Mouse (Mus musculus) thymus, adult 2 months (tissue): ENCODE measurements at regions not wholly inside any gene's neighbourhood (a gene's known extent, or its start where the extent isn't known, plus 50 kb on each side); places are given as distances from the start of the nearest gene placed in this dataset.

Experiments used
- DNase-seq: peaks from one replicate; pipeline ENCODE4 v3.0.0; 2021
- H3K27ac ChIP-seq: fragments of 200-500 bp; 2 replicates; pipeline ENCODE4 v1.5.1; 2012; ENCODE audit warnings: low read length, control low read depth; ENCODE audit not compliant: control insufficient read depth, insufficient read depth
- H3K27me3 ChIP-seq: fragments of 200-500 bp; 2 replicates; pipeline ENCODE4 v1.6.1; 2012; ENCODE audit warnings: mild to moderate bottlenecking, low read length, moderate library complexity, mixed read lengths; ENCODE audit not compliant: control insufficient read depth, insufficient read depth
- H3K36me3 ChIP-seq: fragments of 200-500 bp; 2 replicates; pipeline ENCODE4 v1.6.1; 2012; ENCODE audit warnings: mild to moderate bottlenecking, low read length, moderate library complexity; ENCODE audit not compliant: control insufficient read depth, insufficient read depth
- H3K4me1 ChIP-seq: fragments of 200-500 bp; replicated peaks from 2 replicates; pipeline ENCODE4 v1.6.1; 2012; ENCODE audit warnings: low read length; ENCODE audit not compliant: control insufficient read depth, insufficient read depth
- H3K4me3 ChIP-seq: fragments of 200-500 bp; 2 replicates; pipeline ENCODE4 v1.5.1; 2012; ENCODE audit warnings: mild to moderate bottlenecking, low read length, control low read depth, moderate library complexity; ENCODE audit not compliant: control insufficient read depth, insufficient read depth
- CTCF ChIP-seq: fragments of 200-500 bp; IDR thresholded peaks from 2 replicates; pipeline ENCODE4 v1.5.1; 2012; ENCODE audit warnings: mild to moderate bottlenecking, control low read depth, low read length, moderate library complexity, borderline replicate concordance; ENCODE audit not compliant: control insufficient read depth, poor library complexity, insufficient read depth; ENCODE audit errors: extremely low read depth
- POLR2A ChIP-seq: fragments of 200-500 bp; IDR thresholded peaks from 2 replicates; pipeline ENCODE4 v1.6.1; 2012; ENCODE audit warnings: mild to moderate bottlenecking, low read length, control low read depth, moderate library complexity; ENCODE audit not compliant: control insufficient read depth, poor library complexity, insufficient read depth; ENCODE audit errors: extremely low read depth
- WGBS: fragments of 180-500 bp; shearing (Covaris S2); methylation state at CpG from one replicate; pipeline ENCODE4 v1.1.7; 2018; 5-methylcytosine and 5-hydroxymethylcytosine counted together

DNA sequence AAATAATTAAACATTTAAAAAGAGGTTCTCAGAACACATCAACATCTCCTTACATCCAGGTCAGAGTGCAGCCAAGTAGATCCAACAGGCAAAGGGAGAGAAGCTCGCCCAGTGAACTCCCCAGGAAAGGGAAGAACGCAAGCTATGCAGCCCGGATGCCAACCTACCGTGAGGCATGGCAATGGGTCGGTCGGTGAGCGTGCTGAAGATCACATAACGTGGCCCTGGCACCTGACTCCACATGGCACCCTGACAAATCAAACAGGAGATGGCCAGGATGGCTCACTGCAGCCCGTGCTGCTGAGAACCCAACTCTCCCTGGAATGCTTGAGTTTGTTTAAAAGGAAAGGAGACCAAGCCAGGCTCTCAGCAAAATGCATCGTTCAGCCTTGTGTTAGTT, 156.0 kb downstream of the Sox9 start:
- Histone ChIP-seq H3K4me1 (no peaks in the 10 kb centered on the region), H3K27me3 (no peaks in the 10 kb centered on the region), H3K36me3 (no peaks in the 10 kb centered on the region), H3K27ac (no peak overlapping the region), H3K4me3 (no peak overlapping the region)
- WGBS, result 97% methylated on average over 10 of the region's 10 CpGs
- TF ChIP-seq POLR2A (no peak), CTCF (no peak)
- no peak for DNase-seq

DNA sequence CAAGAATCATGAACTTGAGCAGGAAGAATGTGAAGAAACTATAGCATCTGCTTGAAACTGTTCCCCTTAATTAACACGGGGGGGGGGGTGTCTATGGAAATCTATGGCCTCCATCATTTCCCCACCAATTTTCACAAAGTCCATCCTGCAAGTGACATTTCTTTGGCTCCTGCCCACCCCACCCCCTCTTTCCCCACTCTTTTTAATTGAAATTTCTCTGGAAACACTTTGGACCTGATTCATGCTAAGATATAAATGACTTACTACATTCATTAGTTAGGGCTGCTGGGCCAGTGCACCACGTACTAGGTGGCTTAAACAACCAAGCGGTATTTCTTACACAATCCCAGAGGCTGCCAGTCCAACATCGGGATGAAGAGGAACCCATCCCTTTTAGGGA, 169.4 kb downstream of the Sox9 start:
- 76% methylated on average over 4 of the region's 4 CpGs for WGBS
- TF ChIP-seq CTCF (no peak), POLR2A (no peak)
- Histone ChIP-seq H3K4me3 (no peak overlapping the region), H3K4me1 (no peaks in the 10 kb centered on the region), H3K27me3 (no peaks in the 10 kb centered on the region), H3K36me3 (no peaks in the 10 kb centered on the region), H3K27ac (no peak overlapping the region)
- no peak for DNase-seq

DNA sequence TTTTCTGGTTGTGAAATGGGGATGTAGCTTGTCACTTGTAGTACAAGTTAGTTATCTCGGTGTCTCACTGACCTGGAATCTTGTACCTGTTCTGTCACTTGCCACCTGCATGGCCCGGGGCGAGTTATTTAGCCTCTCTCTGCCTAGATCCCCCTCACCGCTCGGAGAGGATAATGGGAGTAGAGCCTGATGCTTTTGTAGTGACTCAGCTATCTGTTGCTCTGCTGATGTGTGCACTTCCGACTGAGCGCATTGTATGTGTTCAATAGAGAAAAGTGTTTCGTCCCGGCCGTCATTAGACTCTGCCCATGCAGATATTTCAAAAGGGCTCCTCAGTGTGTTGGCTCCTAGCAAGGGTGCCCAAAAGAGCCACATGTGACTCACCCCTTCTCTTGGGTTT, 170.3 kb downstream of the Sox9 start:
- DNase-seq, result no peak
- Histone ChIP-seq H3K36me3 (no peaks in the 10 kb centered on the region), H3K27me3 (no peaks in the 10 kb centered on the region), H3K27ac (no peak overlapping the region), H3K4me1 (no peaks in the 10 kb centered on the region), H3K4me3 (no peak overlapping the region)
- TF ChIP-seq POLR2A (no peak), CTCF (no peak)
- 87% methylated on average over 10 of the region's 10 CpGs for WGBS

DNA sequence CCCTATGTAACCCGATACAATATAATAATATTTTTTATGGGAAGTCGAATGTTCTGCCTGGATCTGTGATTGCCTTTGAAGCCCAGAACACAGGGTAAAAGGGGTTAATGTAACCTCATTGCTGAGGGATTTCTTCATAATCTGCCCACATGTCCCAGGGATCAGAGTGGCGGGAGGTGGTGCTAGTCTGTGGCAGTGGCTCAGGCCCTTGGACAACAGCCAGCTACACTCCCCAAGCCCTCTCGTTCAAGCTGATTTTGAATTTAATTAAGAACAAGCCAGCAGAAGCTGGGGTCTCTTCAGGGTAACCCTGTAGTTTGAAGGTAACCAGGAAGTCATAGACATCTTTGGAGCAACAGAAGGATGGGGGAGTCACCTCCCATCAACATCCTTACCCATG, 171.5 kb downstream of the Sox9 start:
- H3K27ac ChIP-seq, result no peak overlapping the region
- TF ChIP-seq CTCF (no peak), POLR2A (no peak)
- H3K36me3 ChIP-seq, result no peaks in the 10 kb centered on the region
- 77% methylated on average over 4 of the region's 4 CpGs for WGBS
- no peaks in the 10 kb centered on the region for H3K27me3 ChIP-seq
- H3K4me3 ChIP-seq, result no peak overlapping the region
- no peaks in the 10 kb centered on the region for H3K4me1 ChIP-seq
- no peak for DNase-seq

DNA sequence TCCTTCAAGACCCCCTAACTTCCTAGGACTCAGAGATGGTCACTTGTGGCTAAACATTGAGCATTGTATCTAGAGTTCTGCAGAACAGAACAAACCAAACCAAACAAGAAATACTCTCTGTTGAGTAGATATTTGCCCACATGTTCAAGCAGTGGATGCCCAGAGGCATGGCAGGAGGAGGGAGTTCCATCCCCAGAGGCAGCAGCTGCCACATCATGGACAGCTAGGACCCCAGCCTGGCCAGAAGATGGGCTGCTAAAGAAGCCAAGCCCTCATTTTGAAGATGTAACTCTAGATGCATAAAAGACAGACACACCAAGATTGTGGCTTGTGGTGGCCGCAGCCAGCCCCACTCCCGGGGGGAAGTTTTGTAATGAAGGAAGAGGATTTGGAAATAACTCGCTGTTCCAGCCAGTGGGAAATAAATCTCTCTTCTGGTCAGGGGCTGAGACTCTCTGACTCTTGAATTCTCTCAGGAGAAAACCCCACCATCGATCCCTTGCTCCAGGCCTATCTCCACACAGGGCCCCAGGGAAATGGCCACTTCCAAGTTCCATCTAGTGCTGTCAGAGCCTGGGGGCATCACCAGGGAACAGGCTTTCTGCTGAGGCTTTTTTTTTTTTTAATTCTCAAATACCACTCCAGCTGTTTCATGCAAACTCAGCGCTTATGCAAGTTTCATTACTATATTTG, 174.9 kb downstream of the Sox9 start:
- Histone ChIP-seq H3K4me3 (no peak overlapping the region), H3K4me1 (no peaks in the 10 kb centered on the region), H3K27ac (no peak overlapping the region), H3K36me3 (no peaks in the 10 kb centered on the region), H3K27me3 (no peaks in the 10 kb centered on the region)
- DNase-seq, result no peak
- TF ChIP-seq POLR2A, result no peak
- TF ChIP-seq CTCF, result no peak
- WGBS, result 87% methylated on average over 5 of the region's 5 CpGs

DNA sequence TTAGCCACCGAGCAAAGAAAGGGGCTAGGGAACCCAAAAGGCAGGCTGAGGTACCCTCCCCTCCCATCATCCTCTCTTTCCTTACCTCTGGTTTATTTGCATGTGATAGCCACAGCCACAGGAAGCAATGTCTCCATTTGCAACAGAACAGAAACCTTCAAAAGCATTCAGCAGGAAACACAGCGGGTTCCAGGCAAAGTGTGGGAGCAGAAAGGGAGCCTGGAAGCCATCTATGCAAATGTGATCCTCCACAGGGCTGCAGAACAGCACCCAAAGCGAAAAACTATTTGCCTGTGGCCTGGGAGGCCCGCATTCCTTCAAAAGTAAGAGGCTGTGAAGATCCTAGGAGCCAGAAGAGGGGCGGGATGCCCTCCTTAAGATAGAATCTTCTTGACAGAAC, 177.6 kb downstream of the Sox9 start:
- WGBS, result 23% methylated on average over 5 of the region's 5 CpGs
- no peak for DNase-seq
- Histone ChIP-seq H3K27me3 (no peaks in the 10 kb centered on the region), H3K36me3 (no peaks in the 10 kb centered on the region), H3K27ac (no peak overlapping the region), H3K4me3 (no peak overlapping the region), H3K4me1 (no peaks in the 10 kb centered on the region)
- TF ChIP-seq POLR2A (no peak), CTCF (no peak)

DNA sequence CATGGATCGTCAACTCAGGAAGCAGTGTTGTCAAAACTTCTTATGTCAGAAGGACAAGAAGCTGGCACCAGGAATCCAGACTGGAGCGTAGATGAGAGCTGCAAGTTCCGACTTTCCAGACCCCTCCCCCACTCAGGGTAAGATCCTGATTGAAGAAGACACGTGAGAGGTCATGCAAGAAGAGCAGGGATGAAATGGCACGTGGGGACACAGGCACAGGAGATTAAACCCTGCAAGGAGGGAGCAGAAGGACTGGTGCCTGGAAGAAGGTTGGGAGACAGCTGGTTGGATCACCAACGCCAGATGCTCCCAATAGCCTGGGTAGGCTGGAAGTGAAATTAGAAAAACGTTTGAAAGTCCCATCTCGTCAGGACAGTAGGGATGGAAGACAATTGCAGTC, 191.3 kb downstream of the Sox9 start:
- no peaks in the 10 kb centered on the region for H3K36me3 ChIP-seq
- H3K4me3 ChIP-seq, result no peak overlapping the region
- no peak overlapping the region for H3K27ac ChIP-seq
- WGBS, result 74% methylated on average over 8 of the region's 8 CpGs
- H3K4me1 ChIP-seq, result no peaks in the 10 kb centered on the region
- TF ChIP-seq POLR2A, result no peak
- DNase-seq, result no peak
- H3K27me3 ChIP-seq, result no peaks in the 10 kb centered on the region
